Mouse (Mus musculus) kidney, adult 2 months (tissue): ENCODE data around the gene Acap2.

Experiments used
- CTCF ChIP-seq: fragments of 200-500 bp; conservative IDR thresholded peaks from 2 replicates; pipeline ENCODE4 v1.5.1; 2011; ENCODE audit warnings: low read depth, mild to moderate bottlenecking, control low read depth, low read length, moderate library complexity, mixed read lengths; ENCODE audit not compliant: insufficient read depth, insufficient read length
- POLR2A ChIP-seq: fragments of 200-500 bp; IDR thresholded peaks from one replicate; pipeline ENCODE4 v1.6.1; 2011; ENCODE audit warnings: low read depth, low read length, control low read depth

DNA sequence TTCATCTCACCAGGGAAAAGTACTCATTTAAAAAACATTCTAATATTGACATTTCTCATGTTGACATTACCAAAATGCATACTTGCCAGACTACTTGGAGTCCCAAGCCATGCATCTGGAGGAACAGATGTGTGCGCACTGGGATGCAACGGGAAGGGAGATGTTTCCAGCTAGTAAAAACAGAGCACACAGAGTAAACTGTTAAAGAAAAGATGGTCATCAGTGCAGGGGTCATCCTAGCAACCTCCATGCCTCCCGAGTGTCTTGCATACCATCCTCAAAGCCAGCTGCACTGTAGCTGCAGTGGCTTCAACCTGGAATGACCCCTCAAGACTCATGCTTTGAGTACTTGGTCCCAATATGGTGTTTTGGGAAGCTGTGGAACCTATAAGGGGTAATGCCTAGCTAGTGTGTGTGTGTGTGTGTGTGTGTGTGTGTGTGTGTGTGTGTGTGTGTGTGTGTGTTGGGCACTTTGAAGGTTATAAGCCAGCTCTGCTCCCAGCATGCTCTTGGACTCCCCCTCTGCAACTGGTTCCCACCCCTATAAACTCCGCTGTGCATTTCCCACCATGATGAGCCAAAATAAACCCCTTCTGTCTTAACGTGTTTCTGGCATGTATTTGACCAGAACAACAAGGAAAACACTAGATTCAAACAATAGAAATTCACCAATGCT is 31.6 kb upstream of the Acap2 start:
- TF ChIP-seq POLR2A (no peak), CTCF (no peak)
